Mouse (Mus musculus): Measurements from ENCODE around the gene Zscan22. TPM values are rescaled to one million over a fixed set of nuclear protein-coding genes. Genes with fewer than 3 reads are reported as not detected.
A peak's percentile ranks its signal among the peaks of the same experiment; 100 is the strongest.
"Not testable (repeated sequence)": the region's sequence is repeated elsewhere in the genome, so short reads cannot be mapped to it uniquely, and the experiment has no call there.

The Zscan22 gene
- total and polyA plus RNA-seq, 3 experiments = 7.7 to 13.3 (median 12.9) TPM

- peak; percentile 61 for DNase-seq
Measured at GRCm38 (mm10) chr7:12927693-12928589, 30.3 kb downstream of the Zscan22 start.

GRCm38 (mm10) chr7:12933615-12934140 is 36.1 kb downstream of the Zscan22 start:
- no peak for DNase-seq

GRCm38 (mm10) chr7:12934808-12935207 is 37.2 kb downstream of the Zscan22 start:
- DNase-seq = no peak

GRCm38 (mm10) chr7:12937254-12937803 is 39.7 kb downstream of the Zscan22 start:
- DNase-seq = not testable (repeated sequence)

DNA sequence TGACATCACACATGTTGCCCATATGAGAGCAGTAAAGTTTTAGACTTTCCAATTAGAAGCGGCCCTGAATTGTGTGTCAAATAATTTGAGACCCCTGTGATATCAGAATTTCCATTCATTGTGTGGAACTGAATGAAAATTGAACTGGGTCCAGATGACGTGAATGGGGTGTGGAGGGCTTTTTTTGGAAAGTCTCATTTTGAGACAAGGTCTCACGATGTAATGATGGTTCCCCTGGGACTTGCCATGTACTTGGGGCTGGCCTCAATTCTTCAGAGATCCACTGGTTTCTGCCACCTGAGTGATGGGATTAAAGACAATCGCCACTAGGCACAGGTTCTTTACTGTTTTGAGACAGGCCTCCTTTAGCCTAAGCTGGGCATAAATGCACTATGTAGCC is 43.0 kb downstream of the Zscan22 start:
- DNase-seq = no peak

DNA sequence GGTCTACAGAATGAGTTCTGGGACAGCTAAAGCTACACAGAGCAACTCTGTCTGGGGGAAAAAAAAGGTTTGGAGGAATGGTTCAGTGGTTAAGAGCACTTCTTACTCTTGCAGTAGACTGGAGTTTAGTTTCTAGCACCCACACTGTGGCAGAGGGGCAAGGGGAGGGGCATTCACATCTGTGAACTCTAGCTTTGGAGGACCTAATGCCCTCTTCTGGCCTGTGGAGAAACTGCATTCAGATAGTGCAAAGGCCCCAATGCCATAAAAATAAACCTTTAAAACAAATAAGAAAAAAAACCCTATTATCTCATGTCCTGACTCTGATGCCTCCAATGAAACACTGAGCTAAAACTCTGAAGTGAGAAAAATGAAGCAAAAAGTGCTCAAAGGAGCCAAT is 45.9 kb downstream of the Zscan22 start:
- DNase-seq = no peak

- peak; percentile 96 for DNase-seq
Measured at GRCm38 (mm10) chr7:12949032-12949871, 51.6 kb downstream of the Zscan22 start.

- no peak for DNase-seq
Measured at GRCm38 (mm10) chr7:12949872-12950229, 52.2 kb downstream of the Zscan22 start.

DNA sequence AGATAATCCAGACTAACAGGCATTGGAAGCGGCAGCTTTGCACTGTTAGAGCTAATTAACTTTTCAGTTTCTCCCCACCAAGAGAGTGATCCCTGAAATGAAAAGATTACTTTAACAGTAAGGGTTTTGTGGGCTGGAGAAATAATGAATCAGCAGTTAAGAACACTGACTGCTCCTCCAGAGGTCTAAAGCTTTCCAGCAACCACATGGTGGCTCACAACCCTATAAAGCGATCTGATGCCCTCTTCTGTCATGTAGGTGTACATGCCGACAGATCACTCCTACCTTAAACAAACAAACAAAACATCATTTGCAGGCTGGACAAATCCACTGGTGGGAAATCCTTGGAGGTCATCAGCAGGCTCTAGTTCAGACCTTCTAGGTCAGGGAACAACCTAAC is 57.3 kb downstream of the Zscan22 start:
- DNase-seq = no peak

DNA sequence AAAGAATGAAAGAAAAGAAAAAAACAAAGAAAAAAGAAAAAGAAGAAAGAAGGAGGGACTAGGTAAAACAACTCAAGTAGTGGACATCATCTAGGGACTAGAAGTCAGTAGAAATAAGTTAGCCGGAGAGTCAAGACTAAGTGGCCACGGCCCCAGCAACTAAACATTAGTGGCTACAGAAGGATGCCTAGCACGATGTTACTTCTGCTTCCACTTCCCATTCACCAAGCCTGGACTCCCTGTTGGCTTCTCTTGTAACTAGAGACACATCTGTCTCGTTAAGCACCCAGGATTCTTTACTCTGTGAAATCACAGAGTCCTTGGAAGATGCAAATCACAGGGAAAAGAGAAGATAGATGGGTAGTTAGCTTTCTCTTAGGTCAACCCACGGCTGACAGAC is 59.9 kb downstream of the Zscan22 start:
- DNase-seq = no peak

Other genes starting within 250 kb of the Zscan22 start
- not detected for gene Vmn2r55, start 212.8 kb upstream of the Zscan22 start, total RNA-seq (2021)
- not detected in 2 replicates for gene Vmn2r55, start 212.8 kb upstream of the Zscan22 start, polyA plus RNA-seq (2012; rRNA removed)
- gene Vmn2r56, start 162.8 kb upstream of the Zscan22 start, total RNA-seq (2021) = not detected
- not detected in 2 replicates for gene Vmn2r56, start 162.8 kb upstream of the Zscan22 start, polyA plus RNA-seq (2012; rRNA removed)
- gene Zscan18, start 94.2 kb upstream of the Zscan22 start, total RNA-seq (2021) = 1 to 10 TPM; 3.8 TPM
- gene Zscan18, start 94.2 kb upstream of the Zscan22 start, polyA plus RNA-seq (2012; rRNA removed) = 1.4 and 2.3 TPM in 2 replicates
- 1 to 10 TPM; 9.6 to 9.9 TPM for gene Zfp329, start 79.0 kb upstream of the Zscan22 start, total RNA-seq (2021)
- 0.28 TPM in 2 replicates for gene Zfp329, start 79.0 kb upstream of the Zscan22 start, polyA plus RNA-seq (2012; rRNA removed)
- gene Zfp110, start 63.1 kb upstream of the Zscan22 start, total RNA-seq (2021) = 10 to 100 TPM; 19.6 to 24.4 TPM
- 5.6 and 7.1 TPM in 2 replicates for gene Zfp110, start 63.1 kb upstream of the Zscan22 start, polyA plus RNA-seq (2012; rRNA removed)
- 1 to 10 TPM; 2.9 to 3.7 TPM for gene Zfp128, start 16.6 kb upstream of the Zscan22 start, total RNA-seq (2021)
- gene Zfp128, start 16.6 kb upstream of the Zscan22 start, polyA plus RNA-seq (2012; rRNA removed) = 0.28 and 0.43 TPM in 2 replicates
- gene Rps5, start 24.5 kb downstream of the Zscan22 start, total RNA-seq (2021) = 100 to 1,000 TPM; 950 to 963 TPM
- 882 and 918 TPM in 2 replicates for gene Rps5, start 24.5 kb downstream of the Zscan22 start, polyA plus RNA-seq (2012; rRNA removed)
- under 1 TPM; 0.12 to 0.28 TPM for gene Rnf225, start 29.6 kb downstream of the Zscan22 start, total RNA-seq (2021)
- gene Rnf225, start 29.6 kb downstream of the Zscan22 start, polyA plus RNA-seq (2012; rRNA removed) = 0.27 and 0.39 TPM in 2 replicates
- gene Zfp324, start 68.0 kb downstream of the Zscan22 start, total RNA-seq (2021) = 10 to 100 TPM; 10.0 to 11.1 TPM
- 9.4 and 9.7 TPM in 2 replicates for gene Zfp324, start 68.0 kb downstream of the Zscan22 start, polyA plus RNA-seq (2012; rRNA removed)
- gene Zfp446, start 80.0 kb downstream of the Zscan22 start, total RNA-seq (2021) = 1 to 10 TPM; 5.2 to 7.0 TPM
- 6.8 and 8.1 TPM in 2 replicates for gene Zfp446, start 80.0 kb downstream of the Zscan22 start, polyA plus RNA-seq (2012; rRNA removed)
- 1 to 10 TPM in 1 of 2 experiments, not detected in 1; 1.5 TPM for gene Slc27a5, start 100.4 kb downstream of the Zscan22 start, total RNA-seq (2021)
- gene Slc27a5, start 100.4 kb downstream of the Zscan22 start, polyA plus RNA-seq (2012; rRNA removed) = 0.38 TPM in 1 of 2 replicates, not detected in the other
- gene Trim28, start 101.3 kb downstream of the Zscan22 start, total RNA-seq (2021) = 100 to 1,000 TPM; 212 to 228 TPM
- 173 and 261 TPM in 2 replicates for gene Trim28, start 101.3 kb downstream of the Zscan22 start, polyA plus RNA-seq (2012; rRNA removed)
- 10 to 100 TPM; 10.7 to 15.5 TPM for gene Zbtb45, start 112.2 kb downstream of the Zscan22 start, total RNA-seq (2021)
- 53.7 and 59.9 TPM in 2 replicates for gene Zbtb45, start 112.2 kb downstream of the Zscan22 start, polyA plus RNA-seq (2012; rRNA removed)
- gene Chmp2a, start 137.0 kb downstream of the Zscan22 start, total RNA-seq (2021) = 100 to 1,000 TPM; 212 to 215 TPM
- gene Chmp2a, start 137.0 kb downstream of the Zscan22 start, polyA plus RNA-seq (2012; rRNA removed) = 37.2 and 41.9 TPM in 2 replicates
- 100 to 1,000 TPM; 196 to 219 TPM for gene Ube2m, start 140.5 kb downstream of the Zscan22 start, total RNA-seq (2021)
- gene Ube2m, start 140.5 kb downstream of the Zscan22 start, polyA plus RNA-seq (2012; rRNA removed) = 98.5 and 122 TPM in 2 replicates
- gene Mzf1, start 156.9 kb downstream of the Zscan22 start, total RNA-seq (2021) = 1 to 10 TPM; 1.7 to 2.3 TPM
- 8.0 and 9.6 TPM in 2 replicates for gene Mzf1, start 156.9 kb downstream of the Zscan22 start, polyA plus RNA-seq (2012; rRNA removed)
- gene Vmn1r85, start 197.4 kb downstream of the Zscan22 start, total RNA-seq (2021) = not detected
- not detected in 2 replicates for gene Vmn1r85, start 197.4 kb downstream of the Zscan22 start, polyA plus RNA-seq (2012; rRNA removed)
- not detected for gene Vmn1r86, start 222.1 kb downstream of the Zscan22 start, total RNA-seq (2021)
- gene Vmn1r86, start 222.1 kb downstream of the Zscan22 start, polyA plus RNA-seq (2012; rRNA removed) = not detected in 2 replicates
- not detected for gene Vmn1r87, start 242.3 kb downstream of the Zscan22 start, total RNA-seq (2021)
- gene Vmn1r87, start 242.3 kb downstream of the Zscan22 start, polyA plus RNA-seq (2012; rRNA removed) = not detected in 2 replicates